Mouse (Mus musculus) urinary bladder, postnatal 14 days (tissue): ENCODE measurements at regions not wholly inside any gene's neighbourhood (a gene's known extent, or its start where the extent isn't known, plus 50 kb on each side); places are given as distances from the start of the nearest gene placed in this dataset.

Source experiments
- DNase-seq: peaks from one replicate; pipeline ENCODE4 v3.0.0; 2021; ENCODE audit warnings: low spot score

- DNase-seq = no peak
Measured at GRCm38 (mm10) chr1:143074999-143075398, 565.5 kb upstream of the B3galt2 start.

GRCm38 (mm10) chr1:143080441-143080840 lies 560.0 kb upstream of the B3galt2 start:
- no peak for DNase-seq

GRCm38 (mm10) chr1:143096904-143097303 lies 543.6 kb upstream of the B3galt2 start:
- DNase-seq = no peak

- no peak for DNase-seq
Measured at GRCm38 (mm10) chr1:143098307-143098706, 542.2 kb upstream of the B3galt2 start.

GRCm38 (mm10) chr1:143122185-143122584 lies 518.3 kb upstream of the B3galt2 start:
- DNase-seq = no peak

- DNase-seq = no peak
Measured at GRCm38 (mm10) chr1:143130257-143130656, 510.2 kb upstream of the B3galt2 start.

- no peak for DNase-seq
Measured at GRCm38 (mm10) chr1:143132806-143133205, 507.7 kb upstream of the B3galt2 start.

GRCm38 (mm10) chr1:143145111-143145984 lies 495.1 kb upstream of the B3galt2 start:
- no peak for DNase-seq

GRCm38 (mm10) chr1:143171286-143171685 lies 469.2 kb upstream of the B3galt2 start:
- no peak for DNase-seq

- no peak for DNase-seq
Measured at GRCm38 (mm10) chr1:143173836-143174235, 466.6 kb upstream of the B3galt2 start.

GRCm38 (mm10) chr1:143192167-143192793 lies 448.2 kb upstream of the B3galt2 start:
- no peak for DNase-seq

GRCm38 (mm10) chr1:143200213-143200889 lies 440.1 kb upstream of the B3galt2 start:
- DNase-seq = no peak

GRCm38 (mm10) chr1:143200971-143201370 lies 439.5 kb upstream of the B3galt2 start:
- no peak for DNase-seq

GRCm38 (mm10) chr1:143202182-143202581 lies 438.3 kb upstream of the B3galt2 start:
- DNase-seq = no peak

GRCm38 (mm10) chr1:143204070-143204469 lies 436.4 kb upstream of the B3galt2 start:
- no peak for DNase-seq

- DNase-seq = no peak
Measured at GRCm38 (mm10) chr1:143206995-143207394, 433.5 kb upstream of the B3galt2 start.

GRCm38 (mm10) chr1:143207399-143208065 lies 432.9 kb upstream of the B3galt2 start:
- DNase-seq = no peak

GRCm38 (mm10) chr1:143217401-143217800 lies 423.1 kb upstream of the B3galt2 start:
- DNase-seq = no peak

GRCm38 (mm10) chr1:143231969-143232368 lies 408.5 kb upstream of the B3galt2 start:
- no peak for DNase-seq

GRCm38 (mm10) chr1:143258470-143259215 lies 381.8 kb upstream of the B3galt2 start:
- DNase-seq = no peak

- DNase-seq = no peak
Measured at GRCm38 (mm10) chr1:143263263-143264038, 377.0 kb upstream of the B3galt2 start.
